Mouse (Mus musculus): ENCODE results near the gene Gpr84. TPM values are rescaled to one million over a fixed set of nuclear protein-coding genes. Genes with fewer than 3 reads are reported as not detected.
"Not testable (repeated sequence)": the region's sequence is repeated elsewhere in the genome, so short reads cannot be mapped to it uniquely, and the experiment has no call there.

The Gpr84 gene
- polyA plus RNA-seq, 1 experiment from 2014 or later: not detected

GRCm38 (mm10) chr15:103280817-103281464, 29.5 kb downstream of the Gpr84 start:
- in situ Hi-C loops (cut with MboI; ENCODE audit: low pct_unique_long_range_greater_than_20kb): no loop called here
- peak; percentile 82 for TF ChIP-seq CTCF (IDR thresholded peaks at IDR 0.05)
- CTCF ChIA-PET: interaction anchor here (0.7 to 7.9 kb wide), 17 partner anchors 8 to 103 kb away, joined by 3 to 116 read pairs (median 5); partner anchors contain the start of genes Copz1 and Gpr84
- no peak for DNase-seq (ENCODE audit: low read depth, low spot score)
- ATAC-seq: no peak
- POLR2A ChIA-PET: no interaction called here
- H3K27me3 ChIP-seq: no peaks in the 10 kb centered on the region

DNA sequence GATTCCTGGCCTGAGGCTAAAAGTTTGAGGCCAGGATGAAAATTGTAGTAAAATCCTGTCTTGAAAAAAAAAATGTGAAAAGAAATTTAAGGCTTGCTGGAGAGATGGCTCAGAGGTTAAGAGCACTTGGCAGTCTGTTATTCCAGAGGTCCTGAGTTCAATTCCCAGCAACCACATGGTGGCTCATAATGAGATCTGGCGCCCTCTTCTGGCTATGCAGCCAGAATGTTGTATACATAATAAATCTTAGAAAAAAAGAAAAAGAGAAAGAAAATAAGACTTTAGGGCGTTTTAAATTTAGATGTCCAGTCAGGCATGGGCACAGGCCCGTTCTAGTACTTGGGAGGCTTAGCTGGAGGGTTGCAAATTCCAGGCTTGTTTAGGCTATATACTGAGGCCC, 30.7 kb downstream of the Gpr84 start:
- no peak for ATAC-seq
- H3K27me3 ChIP-seq: no peaks in the 10 kb centered on the region
- ChIA-PET CTCF (interaction anchor here (1.0 to 7.9 kb wide), 10 partner anchors 8 to 94 kb away, joined by 3 to 116 read pairs (median 6); partner anchors contain the start of gene Gpr84), POLR2A (interaction anchor here (0.7 kb wide), 1 partner anchor 37 kb away, joined by 4 read pairs; no protein-coding TSS in a partner anchor)
- TF ChIP-seq CTCF (IDR thresholded peaks at IDR 0.05): peak; percentile 81
- in situ Hi-C loops (cut with MboI; ENCODE audit: low pct_unique_long_range_greater_than_20kb): no loop called here
- no peak for DNase-seq (ENCODE audit: low read depth, low spot score)

GRCm38 (mm10) chr15:103277949-103278348, 32.5 kb downstream of the Gpr84 start:
- in situ Hi-C loops (cut with MboI; ENCODE audit: low pct_unique_long_range_greater_than_20kb): no loop called here
- ChIA-PET CTCF (interaction anchor here (3.0 to 3.4 kb wide), 2 partner anchors 18 to 28 kb away, joined by 12 read pairs; no protein-coding TSS in a partner anchor), POLR2A (no interaction called here)
- no peak for TF ChIP-seq CTCF (IDR thresholded peaks at IDR 0.05)
- no peak for ATAC-seq
- no peaks in the 10 kb centered on the region for H3K27me3 ChIP-seq
- no peak for DNase-seq (ENCODE audit: low read depth, low spot score)

DNA sequence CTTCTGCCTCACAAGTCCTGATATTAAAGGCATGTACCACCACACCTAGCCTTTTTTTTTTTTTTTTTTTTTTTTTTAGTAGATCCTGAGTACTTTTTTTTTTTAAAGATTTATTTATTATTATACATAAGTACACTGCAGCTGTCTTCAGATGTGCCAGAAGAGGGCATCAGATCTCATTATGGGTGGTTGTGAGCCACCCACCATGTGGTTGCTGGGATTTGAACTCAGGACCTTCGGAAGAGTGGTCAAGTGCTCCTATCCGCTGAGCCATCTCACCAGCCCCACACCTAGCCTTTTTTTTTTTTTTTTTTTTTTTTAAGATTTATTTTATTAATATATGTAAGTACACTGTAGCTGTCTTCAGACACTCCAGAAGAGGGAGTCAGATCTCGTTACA, 34.5 kb downstream of the Gpr84 start:
- peak; percentile 22 for TF ChIP-seq CTCF (IDR thresholded peaks at IDR 0.05)
- POLR2A ChIA-PET; DNase-seq (ENCODE audit: low read depth, low spot score); in situ Hi-C loops (cut with MboI; ENCODE audit: low pct_unique_long_range_greater_than_20kb); CTCF ChIA-PET; ATAC-seq; H3K27me3 ChIP-seq: not testable (repeated sequence)

DNA sequence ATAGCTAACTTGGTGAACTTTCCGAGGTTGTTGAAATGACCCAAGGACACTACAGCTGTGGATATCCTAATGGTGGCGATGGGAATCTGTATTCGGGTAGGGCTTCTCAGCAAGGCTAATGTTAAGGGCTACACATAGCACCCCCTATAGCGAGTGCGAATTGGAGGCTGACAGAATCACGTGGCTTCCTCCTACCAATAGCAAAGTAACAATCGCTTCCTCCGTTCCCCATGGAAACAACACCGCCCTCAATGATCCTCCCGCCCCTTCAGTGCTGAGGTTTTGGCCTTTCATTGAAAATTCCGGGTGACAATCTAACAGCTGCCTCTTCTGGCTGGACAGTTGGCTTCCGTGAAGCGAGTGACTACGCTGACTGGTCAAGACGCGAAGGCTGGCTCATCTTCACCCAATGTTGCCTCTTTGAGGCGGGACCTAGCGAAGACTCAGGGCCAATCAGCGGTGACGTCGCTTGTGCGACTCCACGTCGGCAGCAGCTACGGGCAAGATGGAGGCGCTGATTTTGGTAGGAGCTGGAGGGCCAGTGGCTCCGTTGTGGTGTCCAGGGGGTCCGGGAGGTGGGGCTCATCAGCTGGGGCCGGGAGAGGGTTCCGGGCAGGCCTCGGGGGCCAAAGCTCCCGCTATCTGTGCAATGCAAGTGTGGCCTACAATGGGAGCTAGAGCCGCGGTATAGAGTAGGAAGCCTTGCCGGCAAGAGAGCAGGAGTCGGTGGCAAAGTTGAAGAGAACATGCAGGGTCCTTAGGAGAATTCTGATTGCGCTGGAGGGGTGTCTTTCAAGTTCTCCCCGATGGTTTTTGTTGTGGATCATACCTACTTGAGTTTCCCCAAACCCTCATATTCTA, 37.8 kb downstream of the Gpr84 start, which contains the start of gene Copz1:
Gene Copz1 (plus strand): TSS at position 296 of the 861 bp plus-strand sequence.
- no peaks in the 10 kb centered on the region for H3K27me3 ChIP-seq
- POLR2A ChIA-PET: interaction anchor here (0.9 kb wide), 1 partner anchor 12 kb away, joined by 3 read pairs; no protein-coding TSS in a partner anchor
- CTCF ChIA-PET: interaction anchor here (1.0 to 2.5 kb wide), 14 partner anchors 9 to 95 kb away, joined by 3 to 11 read pairs (median 4); no protein-coding TSS in a partner anchor
- no peak for TF ChIP-seq CTCF (IDR thresholded peaks at IDR 0.05)
- in situ Hi-C loops (cut with MboI; ENCODE audit: low pct_unique_long_range_greater_than_20kb): no loop called here
- ATAC-seq (peak; percentile 98), DNase-seq (ENCODE audit: low read depth, low spot score) (peak; percentile 94)

GRCm38 (mm10) chr15:103268903-103269302, 41.5 kb downstream of the Gpr84 start:
- ATAC-seq (no peak), DNase-seq (ENCODE audit: low read depth, low spot score) (no peak)
- H3K27me3 ChIP-seq: peaks cover 4% of the 10 kb centered on the region
- ChIA-PET CTCF (interaction anchor here (0.9 to 1.1 kb wide), 3 partner anchors 9 to 55 kb away, joined by 3 read pairs; partner anchors contain the start of gene Nfe2), POLR2A (no interaction called here)
- no peak for TF ChIP-seq CTCF (IDR thresholded peaks at IDR 0.05)
- in situ Hi-C loops (cut with MboI; ENCODE audit: low pct_unique_long_range_greater_than_20kb): no loop called here

- ATAC-seq (no peak), DNase-seq (ENCODE audit: low read depth, low spot score) (no peak)
- ChIA-PET CTCF (no interaction called here), POLR2A (no interaction called here)
- H3K27me3 ChIP-seq: peaks cover 4% of the 10 kb centered on the region
- in situ Hi-C loops (cut with MboI; ENCODE audit: low pct_unique_long_range_greater_than_20kb): no loop called here
- TF ChIP-seq CTCF (IDR thresholded peaks at IDR 0.05): no peak
Measured at GRCm38 (mm10) chr15:103264794-103265193, 45.6 kb downstream of the Gpr84 start.

DNA sequence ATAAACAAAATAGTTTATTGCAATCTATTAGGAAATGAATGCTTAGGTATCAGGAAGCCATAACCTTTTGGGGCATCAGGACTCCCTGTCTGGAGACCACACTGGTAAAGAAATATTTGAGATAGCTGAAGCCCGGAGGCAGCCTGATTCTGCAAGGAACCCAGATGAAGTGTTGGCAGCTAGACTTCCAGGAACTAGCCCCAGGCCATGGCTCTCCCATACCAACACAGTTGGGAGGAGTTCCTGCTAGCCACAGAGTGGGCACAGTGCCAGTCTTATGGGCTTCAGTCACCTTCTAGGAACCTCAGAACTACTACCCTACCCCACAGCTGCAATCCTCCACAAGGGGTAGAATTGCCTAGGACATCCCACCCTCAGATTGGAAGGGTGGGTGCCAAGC, 50.4 kb downstream of the Gpr84 start:
- ATAC-seq (peak; percentile 82), DNase-seq (ENCODE audit: low read depth, low spot score) (peak; percentile 73)
- in situ Hi-C loops (cut with MboI; ENCODE audit: low pct_unique_long_range_greater_than_20kb): no loop called here
- ChIA-PET CTCF (interaction anchor here (0.7 to 2.3 kb wide), 8 partner anchors 9 to 100 kb away, joined by 3 to 12 read pairs (median 4); no protein-coding TSS in a partner anchor), POLR2A (interaction anchor here (0.7 to 1.1 kb wide), 2 partner anchors 10 to 13 kb away, joined by 3 to 4 read pairs; partner anchors contain the start of gene Copz1)
- no peak for TF ChIP-seq CTCF (IDR thresholded peaks at IDR 0.05)
- no peaks in the 10 kb centered on the region for H3K27me3 ChIP-seq

DNA sequence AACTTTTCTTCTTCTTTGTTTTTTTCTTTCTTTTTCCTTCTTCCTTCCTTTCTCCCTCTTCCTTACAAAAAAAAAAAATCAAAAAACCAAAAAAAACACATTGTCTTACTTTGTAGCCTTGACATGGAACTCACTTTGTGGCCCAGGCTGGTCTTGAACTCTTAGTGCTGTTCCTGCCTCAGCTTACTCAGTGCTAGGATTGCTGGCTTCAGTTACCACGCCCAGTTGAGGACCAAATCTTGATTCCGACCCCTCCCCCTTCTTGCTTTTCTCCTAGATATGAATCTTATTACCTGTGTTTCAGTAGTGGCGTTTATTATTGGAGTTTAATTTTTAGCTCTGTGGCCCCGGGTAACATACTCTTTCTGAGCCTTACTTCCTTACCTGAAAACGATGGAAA, 51.2 kb downstream of the Gpr84 start:
- ChIA-PET POLR2A (no interaction called here), CTCF (interaction anchor here (1.2 to 1.9 kb wide), 4 partner anchors 20 to 100 kb away, joined by 3 to 12 read pairs (median 3); no protein-coding TSS in a partner anchor)
- H3K27me3 ChIP-seq: no peaks in the 10 kb centered on the region
- in situ Hi-C loops (cut with MboI; ENCODE audit: low pct_unique_long_range_greater_than_20kb): no loop called here
- no peak for ATAC-seq
- no peak for TF ChIP-seq CTCF (IDR thresholded peaks at IDR 0.05)
- DNase-seq (ENCODE audit: low read depth, low spot score): no peak

Other genes with a start within 250 kb of the Gpr84 start
- gene Smug1, start 143.5 kb downstream of the Gpr84 start, polyA plus RNA-seq (2021): 17.4 TPM
- gene Cbx5, start 70.8 kb downstream of the Gpr84 start, polyA plus RNA-seq (2021): 92.4 TPM
- 667 TPM for gene Hnrnpa1, start 70.2 kb downstream of the Gpr84 start, polyA plus RNA-seq (2021)
- not detected for gene Nfe2, start 52.2 kb downstream of the Gpr84 start, polyA plus RNA-seq (2021)
- gene Copz1, start 37.9 kb downstream of the Gpr84 start, polyA plus RNA-seq (2021): 163 TPM
- gene Zfp385a, start 29.5 kb upstream of the Gpr84 start, polyA plus RNA-seq (2021): 22.9 TPM
- gene Itga5, start 56.2 kb upstream of the Gpr84 start, polyA plus RNA-seq (2021): 48.6 TPM
- not detected for gene Gtsf1, start 119.9 kb upstream of the Gpr84 start, polyA plus RNA-seq (2021)
- gene Gtsf2, start 137.9 kb upstream of the Gpr84 start, polyA plus RNA-seq (2021): 0.17 TPM
- gene Nckap1l, start 143.2 kb upstream of the Gpr84 start, polyA plus RNA-seq (2021): 0.19 TPM
- gene Pde1b, start 192.4 kb upstream of the Gpr84 start, polyA plus RNA-seq (2021): 1.4 TPM
- gene Ppp1r1a, start 227.4 kb upstream of the Gpr84 start, polyA plus RNA-seq (2021): 9.4 TPM

All from Patski (cell line).